Comparison of ENCODE assay signal across 23 mouse cellular contexts in genomic region chr15:86506666-86507065, GRCm38 (mm10).
DNase-seq lines count a peak whose midpoint lies in the region; ATAC-seq and TF ChIP-seq lines count a peak whose summit lies in the region.
"Had no signal": no experiment of that assay in that cellular context is flagged by ENCODE, and none has a peak within 500 bp of the region (broad histone marks: within the 10 kb centered on the region; RNA-seq: fewer than 3 reads in every experiment).

No protein-coding gene starts in this region.

- no peak overlapping the region for H3K27ac ChIP-seq in midbrain, embryonic 11.5 days (ENCODE audit: low read depth, low read length)
- no peak overlapping the region for H3K27ac ChIP-seq in midbrain, embryonic 13.5 days
- no peak overlapping the region for H3K27ac ChIP-seq in limb, embryonic 10.5 days
- H3K27ac ChIP-seq: embryonic facial prominence, embryonic 12.5 days; embryonic facial prominence, embryonic 15.5 days; forebrain, embryonic 12.5 days; hindbrain, embryonic 15.5 days had no signal

- TF ChIP-seq POLR2A in myocyte (IDR thresholded peaks at IDR 0.05; ENCODE audit: insufficient read length, low read depth) = no peak

- H3K4me2 ChIP-seq in midbrain, embryonic 11.5 days = no peak overlapping the region
- no peak overlapping the region for H3K4me2 ChIP-seq in midbrain, embryonic 13.5 days (replicated peaks)
- no peak overlapping the region for H3K4me2 ChIP-seq in myocyte (ENCODE audit: low read depth)
- H3K4me2 ChIP-seq: embryonic facial prominence, embryonic 12.5 days; embryonic facial prominence, embryonic 15.5 days; forebrain, embryonic 12.5 days; heart, embryonic 11.5 days; hindbrain, embryonic 15.5 days had no signal

- ATAC-seq in midbrain, embryonic 11.5 days (ENCODE audit: low FRiP score) = no peak
- no peak for ATAC-seq in midbrain, embryonic 13.5 days
- ATAC-seq: CD4-positive, CD25-positive, alpha-beta regulatory T cell, adult 4 months; forebrain, embryonic 16.5 days had no signal

- no peak overlapping the region for H3K4me3 ChIP-seq in midbrain, embryonic 11.5 days (ENCODE audit: low read depth, low read length)
- H3K4me3 ChIP-seq in midbrain, embryonic 13.5 days (replicated peaks) = no peak overlapping the region
- H3K4me3 ChIP-seq in limb, embryonic 10.5 days = no peak overlapping the region
- no peak overlapping the region for H3K4me3 ChIP-seq in myocyte
- H3K4me3 ChIP-seq: embryonic facial prominence, embryonic 12.5 days; embryonic facial prominence, embryonic 15.5 days; forebrain, embryonic 12.5 days; hindbrain, embryonic 15.5 days had no signal

- no peaks in the 10 kb centered on the region for H3K9me3 ChIP-seq in midbrain, embryonic 11.5 days (ENCODE audit: control insufficient read depth, low read length)
- H3K9me3 ChIP-seq in midbrain, embryonic 13.5 days = no peaks in the 10 kb centered on the region
- H3K9me3 ChIP-seq in limb, embryonic 10.5 days (replicated peaks) = no peaks in the 10 kb centered on the region
- H3K9me3 ChIP-seq: embryonic facial prominence, embryonic 12.5 days; embryonic facial prominence, embryonic 15.5 days; forebrain, embryonic 12.5 days; hindbrain, embryonic 15.5 days had no signal

- no peaks in the 10 kb centered on the region for H3K4me1 ChIP-seq in midbrain, embryonic 11.5 days (ENCODE audit: control insufficient read depth, insufficient read depth, low read length)
- peaks cover 23% of the 10 kb centered on the region for H3K4me1 ChIP-seq in midbrain, embryonic 13.5 days (replicated peaks)
- H3K4me1 ChIP-seq in limb, embryonic 10.5 days = peaks cover 26% of the 10 kb centered on the region
- H3K4me1 ChIP-seq: embryonic facial prominence, embryonic 12.5 days; embryonic facial prominence, embryonic 15.5 days had no signal

- H3K27me3 ChIP-seq in midbrain, embryonic 11.5 days (ENCODE audit: control insufficient read depth, insufficient read depth, low read length) = no peaks in the 10 kb centered on the region
- H3K27me3 ChIP-seq in midbrain, embryonic 13.5 days = no peaks in the 10 kb centered on the region
- H3K27me3 ChIP-seq in limb, embryonic 10.5 days (ENCODE audit: low read depth, poor library complexity, severe bottlenecking) = 0 out of 2 replicates have a peak, but pooled peaks cover 4% of the 10 kb centered on the region
- H3K27me3 ChIP-seq in myocyte (ENCODE audit: control insufficient read depth, insufficient read depth, insufficient read length) = no peaks in the 10 kb centered on the region
- H3K27me3 ChIP-seq: embryonic facial prominence, embryonic 12.5 days; embryonic facial prominence, embryonic 15.5 days; forebrain, embryonic 12.5 days; hindbrain, embryonic 15.5 days had no signal

- peak; percentile 0 for DNase-seq in heart, postnatal 25 days (ENCODE audit: low spot score)
- DNase-seq in heart, adult 11 months = no peak
- DNase-seq in midbrain, embryonic 11.5 days (ENCODE audit: low spot score, missing footprints) = peak; percentile 39
- peak; percentile 26 for DNase-seq in limb, embryonic 10.5 days (ENCODE audit: low spot score)
- no peak for DNase-seq in kidney, adult 8-10 months
- DNase-seq: adrenal gland, adult 2 months; adrenal gland, postnatal 14 days; cerebellum, adult 11 months; cerebellum, adult 8-10 months; cerebellum, postnatal 10 days; cerebellum, postnatal 36 days; gastrocnemius, postnatal 10 days; gastrocnemius, postnatal 36 days; heart, postnatal 36 days had no signal

- 84% methylated on average over 4 of the region's 4 CpGs for WGBS in midbrain, embryonic 11.5 days
- WGBS in midbrain, embryonic 13.5 days = 87% methylated on average over 4 of the region's 4 CpGs
- 85% methylated on average over 4 of the region's 4 CpGs for WGBS in limb, embryonic 10.5 days

- H3K36me3 ChIP-seq in midbrain, embryonic 11.5 days (ENCODE audit: control insufficient read depth, insufficient read depth, low read length) = no peaks in the 10 kb centered on the region
- H3K36me3 ChIP-seq in midbrain, embryonic 13.5 days = no peaks in the 10 kb centered on the region
- H3K36me3 ChIP-seq in limb, embryonic 10.5 days = no peaks in the 10 kb centered on the region
- H3K36me3 ChIP-seq in myocyte (ENCODE audit: control insufficient read depth, insufficient read depth) = no peaks in the 10 kb centered on the region
- H3K36me3 ChIP-seq: embryonic facial prominence, embryonic 12.5 days; embryonic facial prominence, embryonic 15.5 days; forebrain, embryonic 12.5 days; hindbrain, embryonic 15.5 days had no signal

- H3K79me2 ChIP-seq in myocyte (ENCODE audit: control insufficient read depth, insufficient read depth) = no peaks in the 10 kb centered on the region

- H3K9ac ChIP-seq in midbrain, embryonic 11.5 days (ENCODE audit: low read length) = no peak overlapping the region
- no peak overlapping the region for H3K9ac ChIP-seq in midbrain, embryonic 13.5 days (replicated peaks)
- H3K9ac ChIP-seq: embryonic facial prominence, embryonic 12.5 days; embryonic facial prominence, embryonic 15.5 days; forebrain, embryonic 12.5 days; hindbrain, embryonic 15.5 days had no signal

- intact Hi-C loops in heart, postnatal 25 days (cut with DNase I) = no loop called here

- no peak overlapping the region for H3ac ChIP-seq in myocyte (ENCODE audit: control insufficient read depth, insufficient read length)

TF ChIP-seq in myocyte, 11 proteins besides CTCF, POLR2A, EP300 and RAD21:
- TF ChIP-seq TCF12 (IDR thresholded peaks at IDR 0.05; ENCODE audit: insufficient read depth, poor library complexity, severe bottlenecking) (no peak), USF1 (IDR thresholded peaks at IDR 0.05; ENCODE audit: low read depth) (no peak), TCF3 (IDR thresholded peaks at IDR 0.05; ENCODE audit: insufficient read length, low read depth) (peak; percentile 25), MYOG (IDR thresholded peaks at IDR 0.05; ENCODE audit: control insufficient read depth in 1 of 3, insufficient read depth in 1 of 3, insufficient read length in 2 of 3, low read depth in 2 of 3) (peak; percentile 39 to 89 (median 63)), POLR2AphosphoS2 (IDR thresholded peaks at IDR 0.05; ENCODE audit: insufficient read length, low read depth) (no peak), CEBPB (IDR thresholded peaks at IDR 0.05; ENCODE audit: insufficient read depth, poor library complexity, severe bottlenecking) (no peak), REST (IDR thresholded peaks at IDR 0.05; ENCODE audit: insufficient read depth, insufficient read length) (no peak), MYOD1 (IDR thresholded peaks at IDR 0.05; ENCODE audit: control insufficient read depth in 1 of 3, insufficient read length in 2 of 3, low read depth in 2 of 3) (peak in 2 of 3 experiments; percentile 33 to 91), SRF (IDR thresholded peaks at IDR 0.05; ENCODE audit: control insufficient read depth, insufficient read length, low read depth) (no peak), E2F4 (IDR thresholded peaks at IDR 0.05; ENCODE audit: insufficient read depth) (no peak), MAX (IDR thresholded peaks at IDR 0.05; ENCODE audit: low read depth) (no peak)

Comparison
In these comparisons a context has a peak if more than half of its experiments do, and no peak if none do; other contexts are left out.
1. DNase-seq: peak in heart, postnatal 25 days (single experiment), midbrain, embryonic 11.5 days (single experiment) and limb, embryonic 10.5 days (single experiment); none in heart, adult 11 months (single experiment) and kidney, adult 8-10 months (0 of 2).